Mouse (Mus musculus) heart, embryonic 14.5 days (tissue): Measurements from ENCODE around the gene Ttc7b. TPM values are rescaled to one million over a fixed set of nuclear protein-coding genes. Genes with fewer than 3 reads are reported as not detected.
A peak's percentile ranks its signal among the peaks of the same experiment; 100 is the strongest.

Experiments used
- ATAC-seq: fragments of 200-750 bp; cut with Nextera tagmentation; 2 replicates; pipeline ENCODE4 v1.8.0; 2017; ENCODE audit warnings: low read depth, moderate TSS enrichment; ENCODE audit not compliant: insufficient number of reproducible peaks, insufficient read depth, low FRiP score
- H3K27ac ChIP-seq, 2 experiments: fragments of 200-500 bp in 1 of 2; fragments of 300-500 bp in 1 of 2; sonication (generic) in 1 of 2; replicated peaks in 1 of 2; 2 replicates each; pipeline ENCODE4 v1.5.1; 2012 to 2014; ENCODE audit warnings: low read depth in 2 of 2, low read length in 2 of 2, control low read depth in 1 of 2, mild to moderate bottlenecking in 1 of 2, mixed read lengths in 1 of 2; ENCODE audit not compliant: control insufficient read depth in 1 of 2, insufficient read depth in 1 of 2
- H3K27me3 ChIP-seq: fragments of 300-500 bp; sonication (generic); 2 replicates; pipeline ENCODE4 v1.6.1; 2014; ENCODE audit warnings: mild to moderate bottlenecking, low read length, control low read depth; ENCODE audit not compliant: control insufficient read depth, insufficient read depth
- H3K36me3 ChIP-seq: fragments of 300-500 bp; sonication (generic); 2 replicates; pipeline ENCODE4 v1.6.1; 2014; ENCODE audit warnings: mild to moderate bottlenecking, control low read depth, low read length, mixed read lengths; ENCODE audit not compliant: control insufficient read depth, insufficient read depth
- H3K4me1 ChIP-seq, 2 experiments: fragments of 200-500 bp in 1 of 2; fragments of 300-500 bp in 1 of 2; sonication (generic) in 1 of 2; 2 replicates each; pipeline ENCODE4 v1.6.1; 2012 to 2014; ENCODE audit warnings: low read length in 2 of 2, control low read depth in 1 of 2, mixed read lengths in 1 of 2; ENCODE audit not compliant: control insufficient read depth in 2 of 2, insufficient read depth in 2 of 2
- H3K4me2 ChIP-seq: fragments of 300-500 bp; sonication (generic); 2 replicates; pipeline ENCODE4 v1.6.1; 2014; ENCODE audit warnings: mild to moderate bottlenecking, low read length
- H3K4me3 ChIP-seq, 2 experiments: fragments of 200-500 bp in 1 of 2; fragments of 300-500 bp in 1 of 2; sonication (generic) in 1 of 2; 2 replicates each; pipeline ENCODE4 v1.5.1; 2012 to 2014; ENCODE audit warnings: low read length in 2 of 2, mild to moderate bottlenecking in 2 of 2, control low read depth in 1 of 2, low read depth in 1 of 2, moderate library complexity in 1 of 2; ENCODE audit not compliant: control insufficient read depth in 1 of 2, insufficient read depth in 1 of 2
- H3K9ac ChIP-seq: fragments of 300-500 bp; sonication (generic); 2 replicates; pipeline ENCODE4 v1.6.1; 2014; ENCODE audit warnings: mild to moderate bottlenecking, low read length
- H3K9me3 ChIP-seq: fragments of 300-500 bp; sonication (generic); 2 replicates; pipeline ENCODE4 v1.6.1; 2016; ENCODE audit warnings: low read length, control low read depth; ENCODE audit not compliant: control insufficient read depth
- WGBS: fragments of 180-500 bp; shearing (Covaris S2); extraction: QIAGEN DNeasy Blood & Tissue Kit; methylation state at CpG from one replicate; pipeline ENCODE4 v1.1.7; 2014; 5-methylcytosine and 5-hydroxymethylcytosine counted together
- polyA plus RNA-seq: library from polyadenylated mRNA; unstranded; fragments of >200 nt; fragmentation: Nextera tagmentation; extraction: Ambion mirVana; gene quantifications from 2 replicates; pipeline ENCODE4 v1.2.1, GENCODE M21; 2014

Ttc7b gene
- polyA plus RNA-seq, result 16.5 and 18.8 TPM in 2 replicates

DNA sequence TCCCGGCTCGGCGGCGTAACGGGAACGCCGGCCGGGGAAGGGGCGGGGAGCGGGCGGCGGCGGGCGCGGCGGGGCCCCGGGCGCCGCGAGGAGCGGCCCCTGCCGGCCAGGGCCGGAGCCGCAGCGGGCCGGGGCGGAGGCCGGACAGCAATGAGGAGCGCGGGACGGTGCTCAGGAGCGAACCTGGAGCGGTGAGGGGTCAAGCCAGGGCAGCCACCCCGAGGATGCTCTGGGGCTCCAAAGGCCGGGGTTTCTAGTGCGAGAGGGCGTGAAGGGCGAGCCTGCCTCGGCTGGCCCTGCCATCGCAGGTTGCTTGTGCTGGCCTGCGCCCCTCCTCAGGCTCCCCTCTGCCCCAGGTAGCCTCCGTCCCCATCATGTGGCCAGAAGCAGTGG, at the start of gene Ttc7b:
Gene Ttc7b (minus strand): TSS at position 33 of the 393 bp plus-strand sequence.
- Histone ChIP-seq H3K9me3 (no peaks in the 10 kb centered on the region), H3K4me2 (peak within 1 kb of the TSS; percentile 91), H3K9ac (peak within 1 kb of the TSS; percentile 98), H3K27ac (peak within 1 kb of the TSS; percentile 53 to 80; a peak in 3 of 4 replicates), H3K4me3 (peak within 1 kb of the TSS; percentile 84 to 94), H3K27me3 (no peaks in the 10 kb centered on the region), H3K36me3 (0 out of 2 replicates have a peak, but pooled peaks cover 1% of the 10 kb centered on the region), H3K4me1 (peaks cover 18 to 33% of the 10 kb centered on the region in 2 experiments; a peak in 3 of 4 replicates)
- WGBS, result 3% methylated on average over 42 of the region's 42 CpGs
- ATAC-seq, result peak; percentile 69

DNA sequence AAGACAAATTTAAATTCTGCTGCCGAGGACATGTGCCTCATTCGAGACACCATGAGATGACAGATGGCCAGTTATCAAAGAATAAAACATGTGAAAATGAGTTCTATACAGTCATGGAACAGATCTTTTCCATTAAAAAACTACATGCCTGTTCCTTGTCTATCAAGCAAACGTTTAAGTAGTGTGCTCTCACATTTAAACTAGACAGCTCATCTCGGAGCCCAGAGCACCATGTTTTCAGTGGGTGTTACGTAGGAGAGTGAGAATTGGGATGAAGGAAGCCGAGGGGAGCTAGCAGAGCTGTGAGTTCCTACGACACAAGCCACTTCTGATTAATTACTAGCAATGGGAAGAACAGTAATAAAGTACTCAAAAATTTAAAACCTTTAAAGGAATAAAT, 48.2 kb upstream of the Ttc7b start:
- H3K27me3 ChIP-seq, result no peaks in the 10 kb centered on the region
- H3K4me2 ChIP-seq, result no peak overlapping the region
- H3K36me3 ChIP-seq, result peaks cover 4% of the 10 kb centered on the region; the same call in 1 of the 2 replicates
- 0 out of 2 replicates have a peak, but pooled peaks cover 4% of the 10 kb centered on the region for H3K9me3 ChIP-seq
- no peak overlapping the region for H3K9ac ChIP-seq
- WGBS, result 86% methylated on average over 7 of the region's 7 CpGs
- H3K4me3 ChIP-seq, result no peak overlapping the region
- H3K4me1 ChIP-seq, result peaks cover 0 to 3% of the 10 kb centered on the region in 2 experiments; a peak in 1 of 4 replicates
- no peak overlapping the region for H3K27ac ChIP-seq
- no peak for ATAC-seq

DNA sequence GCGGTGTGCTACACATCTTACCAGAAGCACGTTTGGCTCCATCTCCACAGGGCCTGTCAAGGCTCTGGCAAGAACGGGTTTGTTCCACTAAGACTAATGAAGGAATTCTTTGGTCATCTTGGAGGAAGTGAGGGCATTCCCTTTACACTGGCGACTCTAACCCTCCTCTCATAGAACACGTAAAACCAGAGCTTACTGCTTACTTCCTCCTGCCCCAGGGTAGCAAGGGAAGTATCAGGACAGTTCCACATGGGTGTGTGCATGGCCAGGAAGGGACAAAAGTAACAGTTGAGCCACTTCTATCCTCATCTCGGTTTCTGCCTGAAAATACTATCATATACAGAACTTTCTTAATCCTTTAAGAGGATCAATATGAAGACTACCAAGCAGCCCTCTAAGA, 47.5 kb upstream of the Ttc7b start:
- WGBS, result 80% methylated on average over 6 of the region's 6 CpGs
- Histone ChIP-seq H3K27me3 (no peaks in the 10 kb centered on the region), H3K9me3 (0 out of 2 replicates have a peak, but pooled peaks cover 4% of the 10 kb centered on the region), H3K4me3 (no peak overlapping the region), H3K4me2 (no peak overlapping the region), H3K27ac (no peak overlapping the region), H3K4me1 (peaks cover 0 to 3% of the 10 kb centered on the region in 2 experiments; a peak in 1 of 4 replicates), H3K9ac (no peak overlapping the region), H3K36me3 (peaks cover 4% of the 10 kb centered on the region; the same call in 1 of the 2 replicates)
- no peak for ATAC-seq

DNA sequence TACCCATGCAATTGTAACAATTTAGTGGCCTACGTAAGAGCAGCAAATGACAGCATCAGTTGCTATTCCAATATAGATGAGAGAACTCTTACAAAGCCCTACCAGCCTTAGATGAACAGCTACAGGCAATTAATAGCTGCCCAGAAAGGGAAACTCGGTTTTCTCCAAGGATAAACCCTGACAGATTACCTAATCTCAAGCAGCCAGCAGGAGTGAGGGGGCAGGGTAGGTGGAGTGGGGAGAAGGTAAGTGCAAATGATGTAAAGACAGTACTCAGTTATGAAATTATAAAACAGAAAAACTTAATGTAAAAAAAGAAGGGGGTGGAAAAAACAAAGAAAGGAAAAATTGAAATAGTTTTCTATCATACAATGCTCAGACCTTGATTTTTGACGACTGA, 47.0 kb upstream of the Ttc7b start:
- WGBS, result 66% methylated on average over 3 of the region's 3 CpGs
- H3K4me1 ChIP-seq, result peaks cover 0 to 3% of the 10 kb centered on the region in 2 experiments; a peak in 1 of 4 replicates
- peaks cover 4% of the 10 kb centered on the region; the same call in 1 of the 2 replicates for H3K36me3 ChIP-seq
- H3K4me3 ChIP-seq, result no peak overlapping the region
- H3K9ac ChIP-seq, result no peak overlapping the region
- H3K27ac ChIP-seq, result no peak overlapping the region
- 0 out of 2 replicates have a peak, but pooled peaks cover 4% of the 10 kb centered on the region for H3K9me3 ChIP-seq
- no peak for ATAC-seq
- H3K27me3 ChIP-seq, result no peaks in the 10 kb centered on the region
- H3K4me2 ChIP-seq, result no peak overlapping the region

DNA sequence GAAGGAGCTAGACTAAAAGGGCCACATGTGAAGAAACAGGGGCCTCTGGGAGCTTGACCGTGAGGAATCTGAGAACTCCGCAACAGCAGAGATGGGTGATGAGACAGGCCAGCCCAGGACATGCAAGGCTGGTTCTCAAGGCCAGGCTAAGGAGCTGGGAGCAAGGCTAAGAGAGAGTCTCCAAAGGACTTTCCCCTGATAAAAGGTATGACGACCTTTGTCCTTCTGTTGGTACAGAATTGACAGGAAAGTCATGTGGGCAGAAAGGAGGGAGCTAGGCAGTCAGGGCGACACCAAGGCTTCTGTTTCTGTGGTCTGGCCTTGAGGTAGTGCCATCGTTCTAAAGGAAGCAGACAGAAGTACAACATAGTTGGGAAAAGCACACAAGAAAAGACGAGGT, 33.0 kb upstream of the Ttc7b start:
- Histone ChIP-seq H3K4me3 (no peak overlapping the region), H3K4me1 (peaks cover 0 to under 1% of the 10 kb centered on the region in 2 experiments; a peak in 1 of 4 replicates)
- 83% methylated on average over 6 of the region's 6 CpGs for WGBS

DNA sequence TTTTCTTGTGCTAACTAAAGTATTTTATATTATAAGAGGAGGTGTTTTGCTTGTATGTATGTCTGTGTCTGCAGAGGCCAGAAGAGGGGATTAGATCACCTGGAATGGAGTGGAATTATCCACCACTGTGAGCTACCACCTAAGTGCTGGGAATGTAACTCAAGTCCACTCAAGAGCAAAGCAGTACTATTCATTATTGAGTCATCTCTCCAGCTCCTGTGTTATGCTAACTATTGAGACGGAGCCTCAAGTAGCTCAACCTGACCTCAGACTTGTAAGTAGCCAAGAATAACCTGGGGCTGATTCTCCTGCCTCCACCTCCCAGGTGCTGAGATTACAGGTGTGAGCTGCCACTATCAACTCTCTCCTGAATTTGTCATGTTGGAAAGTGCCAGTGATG, 31.3 kb upstream of the Ttc7b start:
- Histone ChIP-seq H3K27me3 (no peaks in the 10 kb centered on the region), H3K36me3 (peaks cover 17% of the 10 kb centered on the region), H3K9me3 (no peaks in the 10 kb centered on the region), H3K9ac (no peak overlapping the region), H3K4me1 (no peaks in the 10 kb centered on the region), H3K4me2 (no peak overlapping the region), H3K27ac (no peak overlapping the region), H3K4me3 (no peak overlapping the region)
- 73% methylated on average over 1 of the region's 1 CpGs for WGBS
- no peak for ATAC-seq

More for the DNA sequence above, 33.0 kb upstream of the Ttc7b start:
- Histone ChIP-seq H3K27me3 (no peaks in the 10 kb centered on the region), H3K4me2 (no peak overlapping the region), H3K9me3 (no peaks in the 10 kb centered on the region), H3K36me3 (peaks cover 17% of the 10 kb centered on the region), H3K27ac (no peak overlapping the region), H3K9ac (no peak overlapping the region)
- no peak for ATAC-seq

DNA sequence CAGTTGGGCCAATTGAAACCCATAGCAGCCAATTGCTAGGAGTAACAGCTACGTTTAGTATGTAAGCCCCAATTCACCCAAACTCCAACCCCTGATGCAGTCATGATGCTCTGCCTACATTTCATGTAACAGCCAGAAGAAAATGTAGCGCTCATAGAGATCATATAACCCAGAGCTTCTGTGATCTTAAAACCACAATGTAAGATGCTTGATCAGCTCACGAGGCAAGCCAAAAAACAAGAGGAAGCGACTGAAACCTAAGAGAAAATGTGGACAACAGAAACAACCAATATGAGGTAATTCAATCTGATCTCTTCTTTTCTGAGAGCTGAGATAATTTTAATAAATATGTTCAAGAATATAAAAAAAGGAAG, 23.6 kb upstream of the Ttc7b start:
- peaks cover 1 to 3% of the 10 kb centered on the region in 2 experiments; a peak in 1 of 4 replicates for H3K4me1 ChIP-seq

More for the DNA sequence above, 23.6 kb upstream of the Ttc7b start:
- Histone ChIP-seq H3K4me2 (no peak overlapping the region), H3K36me3 (no peaks in the 10 kb centered on the region), H3K9ac (no peak overlapping the region), H3K27ac (no peak overlapping the region), H3K9me3 (no peaks in the 10 kb centered on the region), H3K4me3 (no peak overlapping the region), H3K27me3 (no peaks in the 10 kb centered on the region)
- 93% methylated on average over 4 of the region's 4 CpGs for WGBS
- ATAC-seq, result no peak
